Mouse (Mus musculus): ENCODE data around the gene Tspear. TPM values are rescaled to one million over a fixed set of nuclear protein-coding genes. Genes with fewer than 3 reads are reported as not detected.

The Tspear gene
- polyA plus RNA-seq, 1 experiment, result 1.2 TPM

DNA sequence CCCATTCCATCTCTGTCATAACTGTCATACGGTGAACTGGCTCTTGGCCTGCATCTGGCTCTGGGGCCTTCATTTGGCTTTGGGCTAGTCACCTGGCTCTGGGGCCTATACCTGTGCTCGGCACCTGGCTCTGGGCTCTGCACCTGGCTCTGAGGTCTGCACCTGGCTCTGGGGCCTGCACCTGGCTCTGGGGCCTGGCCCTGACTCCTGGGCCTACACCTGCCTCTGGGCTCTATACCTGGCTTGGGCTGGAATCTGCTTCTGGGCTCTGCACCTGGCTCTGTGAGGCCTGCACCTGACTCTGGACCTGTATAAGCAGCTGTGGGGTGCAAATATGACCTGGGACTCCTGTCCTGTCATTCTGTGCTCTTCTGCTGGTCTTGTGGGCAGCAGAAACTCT, 161.2 kb downstream of the Tspear start:
- no peaks in the 10 kb centered on the region for H3K27me3 ChIP-seq (ENCODE audit: control insufficient read depth, insufficient read depth, low read length, poor library complexity, severe bottlenecking)
- H3K4me1 ChIP-seq (ENCODE audit: control insufficient read depth, insufficient read depth, low read length), result no peaks in the 10 kb centered on the region
- TF ChIP-seq POLR2A (IDR thresholded peaks at IDR 0.05; ENCODE audit: insufficient read depth, low read length) (no peak), CTCF (IDR thresholded peaks at IDR 0.05; ENCODE audit: low read depth, low read length) (no peak), EP300 (IDR thresholded peaks at IDR 0.05; ENCODE audit: insufficient read depth, low read depth, low read length) (no peak)
- H3K9ac ChIP-seq (ENCODE audit: low read depth, poor library complexity, severe bottlenecking), result no peak overlapping the region
- H3K27ac ChIP-seq (ENCODE audit: insufficient read depth, low read length), result no peak overlapping the region
- H3K4me3 ChIP-seq (ENCODE audit: low read depth, low read length), result no peak overlapping the region
- H3K36me3 ChIP-seq (ENCODE audit: control insufficient read depth, insufficient read depth, low read length, poor library complexity, severe bottlenecking), result no peaks in the 10 kb centered on the region
- H3K9me3 ChIP-seq (replicated peaks; ENCODE audit: control insufficient read depth, insufficient read depth, low read length, poor library complexity, severe bottlenecking), result no peaks in the 10 kb centered on the region

DNA sequence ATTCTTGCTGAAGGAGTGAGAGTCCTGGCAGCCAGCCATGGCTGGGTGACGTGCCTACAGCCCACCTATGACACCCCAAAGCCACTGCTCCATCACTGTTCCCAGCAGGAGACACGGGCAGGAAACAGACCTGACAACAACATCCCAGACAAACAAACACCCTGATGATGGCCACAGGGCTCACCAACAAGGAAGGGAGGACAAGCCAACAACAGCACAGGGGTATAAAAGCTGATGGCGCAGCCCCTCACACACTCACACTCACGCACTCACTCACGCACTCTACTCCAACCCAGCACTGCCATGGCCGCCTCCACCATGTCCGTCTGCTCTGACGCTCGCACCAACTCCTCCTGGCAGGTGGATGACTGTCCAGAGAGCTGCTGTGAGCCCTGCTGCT, 166.2 kb downstream of the Tspear start, which contains the start of gene Gm10318:
TSS of gene Gm10318 (plus strand) at position 301 of the 400 bp plus-strand sequence.
- no peaks in the 10 kb centered on the region for H3K4me1 ChIP-seq (ENCODE audit: control insufficient read depth, insufficient read depth, low read length)
- no peak for TF ChIP-seq CTCF (IDR thresholded peaks at IDR 0.05; ENCODE audit: low read depth, low read length)
- TF ChIP-seq POLR2A (IDR thresholded peaks at IDR 0.05; ENCODE audit: insufficient read depth, low read length), result no peak
- TF ChIP-seq EP300 (IDR thresholded peaks at IDR 0.05; ENCODE audit: insufficient read depth, low read depth, low read length), result no peak
- no peak within 1 kb of the TSS for H3K27ac ChIP-seq (ENCODE audit: insufficient read depth, low read length)
- H3K4me3 ChIP-seq (ENCODE audit: low read depth, low read length), result no peak within 1 kb of the TSS
- no peaks in the 10 kb centered on the region for H3K36me3 ChIP-seq (ENCODE audit: control insufficient read depth, insufficient read depth, low read length, poor library complexity, severe bottlenecking)
- H3K9ac ChIP-seq (ENCODE audit: low read depth, poor library complexity, severe bottlenecking), result no peak within 1 kb of the TSS
- no peaks in the 10 kb centered on the region for H3K9me3 ChIP-seq (replicated peaks; ENCODE audit: control insufficient read depth, insufficient read depth, low read length, poor library complexity, severe bottlenecking)
- no peaks in the 10 kb centered on the region for H3K27me3 ChIP-seq (ENCODE audit: control insufficient read depth, insufficient read depth, low read length, poor library complexity, severe bottlenecking)

DNA sequence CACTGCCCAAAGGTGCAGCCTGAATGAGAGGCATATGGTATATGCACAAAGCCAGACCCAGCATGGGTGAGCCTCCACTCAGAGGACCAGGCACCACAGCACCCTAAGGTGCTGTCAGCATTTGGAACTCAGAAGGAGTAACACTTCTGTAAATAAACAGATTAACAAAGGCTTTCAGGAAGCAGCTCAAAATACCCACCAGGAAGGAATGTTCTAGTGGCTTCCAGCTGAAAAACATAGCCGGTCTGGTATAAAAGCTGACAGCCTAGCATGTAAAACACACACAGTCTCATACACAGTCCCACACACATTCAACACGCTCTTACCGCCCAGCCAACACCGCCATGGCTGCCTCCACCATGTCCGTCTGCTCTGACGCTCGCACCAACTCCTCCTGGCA, 175.3 kb downstream of the Tspear start, which contains the start of gene Gm3285:
TSS of gene Gm3285 (plus strand) at position 301 of the 400 bp plus-strand sequence.
- H3K9me3 ChIP-seq (replicated peaks; ENCODE audit: control insufficient read depth, insufficient read depth, low read length, poor library complexity, severe bottlenecking), result no peaks in the 10 kb centered on the region
- H3K27me3 ChIP-seq (ENCODE audit: control insufficient read depth, insufficient read depth, low read length, poor library complexity, severe bottlenecking), result no peaks in the 10 kb centered on the region
- H3K4me3 ChIP-seq (ENCODE audit: low read depth, low read length), result no peak within 1 kb of the TSS
- H3K9ac ChIP-seq (ENCODE audit: low read depth, poor library complexity, severe bottlenecking), result no peak within 1 kb of the TSS
- no peak for TF ChIP-seq EP300 (IDR thresholded peaks at IDR 0.05; ENCODE audit: insufficient read depth, low read depth, low read length)
- no peak for TF ChIP-seq CTCF (IDR thresholded peaks at IDR 0.05; ENCODE audit: low read depth, low read length)
- TF ChIP-seq POLR2A (IDR thresholded peaks at IDR 0.05; ENCODE audit: insufficient read depth, low read length), result no peak
- H3K36me3 ChIP-seq (ENCODE audit: control insufficient read depth, insufficient read depth, low read length, poor library complexity, severe bottlenecking), result no peaks in the 10 kb centered on the region
- no peak within 1 kb of the TSS for H3K27ac ChIP-seq (ENCODE audit: insufficient read depth, low read length)
- H3K4me1 ChIP-seq (ENCODE audit: control insufficient read depth, insufficient read depth, low read length), result no peaks in the 10 kb centered on the region

DNA sequence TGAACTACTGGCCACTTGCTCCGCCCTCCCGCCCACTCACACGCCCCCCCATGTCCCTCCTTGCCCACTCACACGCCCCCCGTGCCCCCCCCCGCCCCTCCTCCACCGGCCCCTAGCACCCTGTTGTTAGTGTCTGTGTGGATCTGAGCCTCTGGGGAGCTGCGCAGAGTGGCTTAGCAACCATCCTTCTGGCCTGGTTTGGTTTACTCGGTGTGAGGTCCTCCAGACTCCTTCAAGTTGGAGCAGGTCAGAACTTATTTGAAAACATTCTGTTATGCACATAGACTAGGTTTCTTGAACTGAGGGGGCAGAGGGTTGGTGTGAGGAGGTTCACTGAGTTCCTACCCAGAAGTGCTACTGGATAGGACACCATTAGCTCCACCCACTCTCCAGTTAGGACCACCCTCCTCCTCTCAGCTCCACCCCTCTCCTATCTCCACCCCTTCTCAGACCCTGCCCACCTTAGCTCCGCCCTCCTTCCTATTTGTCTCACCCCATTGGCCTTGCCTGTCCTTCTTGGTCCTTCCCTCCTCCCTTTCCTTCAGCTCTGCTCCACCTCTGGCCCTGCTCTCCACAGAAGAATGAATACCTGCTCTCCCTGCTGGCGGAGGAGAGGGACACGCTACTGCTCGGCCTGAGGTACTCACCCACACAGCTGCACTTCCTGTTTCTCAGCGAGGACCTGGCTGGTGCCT, 177.8 kb downstream of the Tspear start:
- Histone ChIP-seq H3K9me3 (replicated peaks; ENCODE audit: control insufficient read depth, insufficient read depth, low read length, poor library complexity, severe bottlenecking) (no peaks in the 10 kb centered on the region), H3K27me3 (ENCODE audit: control insufficient read depth, insufficient read depth, low read length, poor library complexity, severe bottlenecking) (no peaks in the 10 kb centered on the region), H3K36me3 (ENCODE audit: control insufficient read depth, insufficient read depth, low read length, poor library complexity, severe bottlenecking) (no peaks in the 10 kb centered on the region), H3K4me3 (ENCODE audit: low read depth, low read length) (peak overlapping the region; percentile 69), H3K4me1 (ENCODE audit: control insufficient read depth, insufficient read depth, low read length) (no peaks in the 10 kb centered on the region), H3K27ac (ENCODE audit: insufficient read depth, low read length) (no peak overlapping the region), H3K9ac (ENCODE audit: low read depth, poor library complexity, severe bottlenecking) (peak overlapping the region; percentile 21; the same call in 1 of the 2 replicates)
- TF ChIP-seq POLR2A (IDR thresholded peaks at IDR 0.05; ENCODE audit: insufficient read depth, low read length), result no peak
- no peak for TF ChIP-seq CTCF (IDR thresholded peaks at IDR 0.05; ENCODE audit: low read depth, low read length)
- TF ChIP-seq EP300 (IDR thresholded peaks at IDR 0.05; ENCODE audit: insufficient read depth, low read depth, low read length), result no peak

DNA sequence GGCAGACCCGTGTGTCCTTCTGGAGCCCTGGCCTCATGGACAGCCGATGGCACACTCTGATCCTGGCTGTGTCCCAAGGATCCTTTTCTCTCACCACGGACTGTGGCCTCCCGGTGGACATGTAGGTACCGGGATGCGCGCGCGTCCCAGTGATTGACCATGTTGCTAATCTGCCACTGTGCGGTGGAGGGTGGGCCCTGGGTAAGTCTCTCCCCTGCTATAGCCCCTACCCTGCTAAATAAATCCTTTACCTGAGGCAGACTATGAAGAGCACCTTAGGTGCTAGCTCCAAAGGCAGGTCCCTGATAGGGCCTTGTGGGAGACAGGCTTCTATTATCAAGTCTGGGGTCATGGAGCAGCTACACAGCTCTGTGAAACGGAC, 178.4 kb downstream of the Tspear start:
- peak overlapping the region; percentile 21; the same call in 1 of the 2 replicates for H3K9ac ChIP-seq (ENCODE audit: low read depth, poor library complexity, severe bottlenecking)
- H3K27ac ChIP-seq (ENCODE audit: insufficient read depth, low read length), result no peak overlapping the region
- no peaks in the 10 kb centered on the region for H3K36me3 ChIP-seq (ENCODE audit: control insufficient read depth, insufficient read depth, low read length, poor library complexity, severe bottlenecking)
- TF ChIP-seq EP300 (IDR thresholded peaks at IDR 0.05; ENCODE audit: insufficient read depth, low read depth, low read length), result no peak
- no peaks in the 10 kb centered on the region for H3K27me3 ChIP-seq (ENCODE audit: control insufficient read depth, insufficient read depth, low read length, poor library complexity, severe bottlenecking)
- H3K4me1 ChIP-seq (ENCODE audit: control insufficient read depth, insufficient read depth, low read length), result no peaks in the 10 kb centered on the region
- no peaks in the 10 kb centered on the region for H3K9me3 ChIP-seq (replicated peaks; ENCODE audit: control insufficient read depth, insufficient read depth, low read length, poor library complexity, severe bottlenecking)
- H3K4me3 ChIP-seq (ENCODE audit: low read depth, low read length), result peak overlapping the region; percentile 69

DNA sequence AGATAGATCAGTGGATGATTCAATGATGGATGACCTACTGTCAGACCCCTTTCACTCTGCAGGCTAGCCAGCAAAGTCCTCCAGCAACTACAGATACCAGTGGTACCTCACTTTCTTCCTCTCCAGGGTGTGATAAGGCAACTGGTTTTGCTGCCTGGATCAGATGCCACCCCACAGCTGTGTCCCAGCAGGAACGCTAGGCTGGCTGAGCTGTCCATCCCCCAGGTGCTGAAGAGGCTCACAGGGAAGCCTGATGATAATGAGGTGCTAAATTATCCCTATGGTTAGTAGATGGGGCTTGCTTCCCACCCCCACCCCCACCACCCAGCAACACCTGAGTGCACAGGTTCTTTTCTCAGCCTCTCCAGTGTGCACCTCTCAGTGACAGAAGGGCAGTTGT, 181.2 kb downstream of the Tspear start:
- Histone ChIP-seq H3K4me3 (ENCODE audit: low read depth, low read length) (no peak overlapping the region), H3K36me3 (ENCODE audit: control insufficient read depth, insufficient read depth, low read length, poor library complexity, severe bottlenecking) (no peaks in the 10 kb centered on the region), H3K27ac (ENCODE audit: insufficient read depth, low read length) (no peak overlapping the region), H3K9ac (ENCODE audit: low read depth, poor library complexity, severe bottlenecking) (no peak overlapping the region), H3K4me1 (ENCODE audit: control insufficient read depth, insufficient read depth, low read length) (no peaks in the 10 kb centered on the region), H3K9me3 (replicated peaks; ENCODE audit: control insufficient read depth, insufficient read depth, low read length, poor library complexity, severe bottlenecking) (no peaks in the 10 kb centered on the region), H3K27me3 (ENCODE audit: control insufficient read depth, insufficient read depth, low read length, poor library complexity, severe bottlenecking) (no peaks in the 10 kb centered on the region)
- TF ChIP-seq EP300 (IDR thresholded peaks at IDR 0.05; ENCODE audit: insufficient read depth, low read depth, low read length) (no peak), CTCF (IDR thresholded peaks at IDR 0.05; ENCODE audit: low read depth, low read length) (no peak), POLR2A (IDR thresholded peaks at IDR 0.05; ENCODE audit: insufficient read depth, low read length) (no peak)

All from ES-Bruce4 (cell line).